In the genomic region with DNA sequence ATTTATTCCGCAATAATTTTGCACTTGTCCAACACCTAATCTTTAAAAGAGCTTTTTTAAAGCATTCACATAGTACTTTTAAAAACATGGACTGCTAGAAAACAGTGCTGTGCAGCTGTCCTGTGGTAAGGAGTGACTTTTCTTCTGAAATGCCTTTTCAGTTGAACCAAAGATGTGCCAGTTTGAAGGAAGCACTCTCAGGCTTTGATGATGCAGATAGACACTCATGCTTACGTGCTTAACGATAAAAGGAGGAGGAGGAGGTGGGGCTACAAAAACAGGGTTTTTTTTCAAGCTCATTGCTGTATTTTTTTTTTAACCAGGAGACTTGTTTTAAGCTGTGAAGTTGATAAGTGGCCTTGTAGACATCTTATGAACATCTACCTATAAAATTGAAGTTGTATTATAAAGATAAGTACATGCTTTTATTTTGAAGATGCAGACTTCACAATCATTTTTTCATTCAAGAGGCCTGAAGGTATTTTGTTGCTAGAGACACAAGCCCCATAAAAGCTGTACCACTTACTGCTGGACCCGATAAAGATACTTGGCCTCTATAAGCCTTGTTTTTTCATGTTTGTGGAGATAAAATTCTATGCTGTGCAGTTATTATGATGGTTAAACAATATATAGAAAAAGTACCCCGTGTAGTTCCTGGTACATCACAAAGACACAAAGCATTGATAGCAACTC, we compare ENCODE assay signal across 19 mouse cellular contexts.
DNase-seq lines count a peak whose midpoint lies in the region; ATAC-seq and TF ChIP-seq lines count a peak whose summit lies in the region.
"Had no signal": no experiment of that assay in that cellular context is flagged by ENCODE, and none has a peak within 500 bp of the region (broad histone marks: within the 10 kb centered on the region; RNA-seq: fewer than 3 reads in every experiment).

No protein-coding gene starts in this region.

- peak overlapping the region; percentile 100 for H3K27ac ChIP-seq in thymus, adult 2 months (ENCODE audit: control insufficient read depth, insufficient read depth, low read length)
- no peak overlapping the region for H3K27ac ChIP-seq in kidney, embryonic 14.5 days (ENCODE audit: low read depth, low read length)
- H3K27ac ChIP-seq: heart, embryonic 10.5 days; layer of hippocampus, adult 2 months; left cerebral cortex, adult 2 months; limb, embryonic 13.5 days; midbrain, embryonic 13.5 days had no signal

- no peak overlapping the region for H3K9ac ChIP-seq in kidney, embryonic 14.5 days (ENCODE audit: low read depth, low read length)
- H3K9ac ChIP-seq: limb, embryonic 13.5 days; midbrain, embryonic 13.5 days had no signal

- 12% methylated on average over 5 of the region's 5 CpGs for WGBS in thymus, adult 2 months
- 73% methylated on average over 5 of the region's 5 CpGs for WGBS in kidney, embryonic 14.5 days

- ATAC-seq in activated CD4-positive, CD25-positive, alpha-beta regulatory T cell, adult 4 months, result peak; percentile 78
- ATAC-seq in megakaryocyte, adult 5-6 weeks (ENCODE audit: poor library complexity, severe bottlenecking), result peak; percentile 63
- no peak; the same call in 1 of the 2 replicates for ATAC-seq in erythroid progenitor cell, adult 5-6 weeks (replicated peaks; ENCODE audit: low FRiP score, poor library complexity, severe bottlenecking)
- ATAC-seq in kidney, embryonic 14.5 days (ENCODE audit: low FRiP score, low TSS enrichment), result no peak
- ATAC-seq: forebrain, embryonic 16.5 days; midbrain, embryonic 13.5 days had no signal

- no peaks in the 10 kb centered on the region for H3K9me3 ChIP-seq in kidney, embryonic 14.5 days (ENCODE audit: control insufficient read depth, low read length)
- H3K9me3 ChIP-seq: heart, embryonic 10.5 days; limb, embryonic 13.5 days; midbrain, embryonic 13.5 days had no signal

- H3K4me3 ChIP-seq in thymus, adult 2 months (ENCODE audit: control insufficient read depth, insufficient read depth, low read length), result no peak overlapping the region; the same call in 1 of the 2 replicates
- no peak overlapping the region for H3K4me3 ChIP-seq in kidney, embryonic 14.5 days (ENCODE audit: low read length)
- H3K4me3 ChIP-seq: erythroblast, embryonic 14.5 days; heart, embryonic 10.5 days; layer of hippocampus, adult 2 months; left cerebral cortex, adult 2 months; limb, embryonic 13.5 days; midbrain, embryonic 13.5 days had no signal

- no peaks in the 10 kb centered on the region for H3K27me3 ChIP-seq in thymus, adult 2 months (ENCODE audit: control insufficient read depth, insufficient read depth, low read length)
- no peaks in the 10 kb centered on the region for H3K27me3 ChIP-seq in kidney, embryonic 14.5 days (ENCODE audit: control insufficient read depth, insufficient read depth, low read length)
- H3K27me3 ChIP-seq: limb, embryonic 13.5 days; midbrain, embryonic 13.5 days had no signal

- peaks cover 28% of the 10 kb centered on the region for H3K4me1 ChIP-seq in thymus, adult 2 months (replicated peaks; ENCODE audit: control insufficient read depth, insufficient read depth, low read length)
- H3K4me1 ChIP-seq in kidney, embryonic 14.5 days (ENCODE audit: control insufficient read depth, insufficient read depth, low read length), result no peaks in the 10 kb centered on the region
- H3K4me1 ChIP-seq: heart, embryonic 10.5 days; limb, embryonic 13.5 days; midbrain, embryonic 13.5 days had no signal

- DNase-seq in thymus, adult 2 months, result peak; percentile 59
- DNase-seq in thymus, postnatal 36 days, result no peak
- peak; percentile 27 for DNase-seq in thymus, postnatal 4 days
- DNase-seq in urinary bladder, adult 2 months (ENCODE audit: low spot score), result no peak
- DNase-seq: adrenal gland, postnatal 14 days; cerebellum, adult 9-11 months; gastrocnemius, postnatal 14 days; heart, postnatal 4 days had no signal

- TF ChIP-seq CTCF in thymus, adult 2 months (IDR thresholded peaks at IDR 0.05; ENCODE audit: borderline replicate concordance, control insufficient read depth, extremely low read depth, insufficient read depth, low read length, poor library complexity), result no peak

- H3K36me3 ChIP-seq in thymus, adult 2 months (ENCODE audit: control insufficient read depth, insufficient read depth, low read length), result peaks cover 15% of the 10 kb centered on the region
- H3K36me3 ChIP-seq in kidney, embryonic 14.5 days (ENCODE audit: control insufficient read depth, insufficient read depth, low read length), result no peaks in the 10 kb centered on the region
- H3K36me3 ChIP-seq: heart, embryonic 10.5 days; limb, embryonic 13.5 days; midbrain, embryonic 13.5 days had no signal

- TF ChIP-seq POLR2A in thymus, adult 2 months (IDR thresholded peaks at IDR 0.05; ENCODE audit: control insufficient read depth, extremely low read depth, insufficient read depth, low read length, poor library complexity), result no peak

- no peak overlapping the region for H3K4me2 ChIP-seq in kidney, embryonic 14.5 days (replicated peaks; ENCODE audit: low read depth, low read length)
- H3K4me2 ChIP-seq: limb, embryonic 13.5 days; midbrain, embryonic 13.5 days had no signal

Comparison
In these comparisons a context has a peak if more than half of its experiments do, and no peak if none do; other contexts are left out.
1. DNase-seq: peak in thymus, adult 2 months (single experiment) and thymus, postnatal 4 days (single experiment); none in thymus, postnatal 36 days (0 of 2) and urinary bladder, adult 2 months (single experiment).
2. ATAC-seq: peak in activated CD4-positive, CD25-positive, alpha-beta regulatory T cell, adult 4 months (single experiment) and megakaryocyte, adult 5-6 weeks (single experiment); none in erythroid progenitor cell, adult 5-6 weeks (single experiment) and kidney, embryonic 14.5 days (single experiment).